8 mouse cellular contexts compared by ENCODE assay signal in the genomic region with DNA sequence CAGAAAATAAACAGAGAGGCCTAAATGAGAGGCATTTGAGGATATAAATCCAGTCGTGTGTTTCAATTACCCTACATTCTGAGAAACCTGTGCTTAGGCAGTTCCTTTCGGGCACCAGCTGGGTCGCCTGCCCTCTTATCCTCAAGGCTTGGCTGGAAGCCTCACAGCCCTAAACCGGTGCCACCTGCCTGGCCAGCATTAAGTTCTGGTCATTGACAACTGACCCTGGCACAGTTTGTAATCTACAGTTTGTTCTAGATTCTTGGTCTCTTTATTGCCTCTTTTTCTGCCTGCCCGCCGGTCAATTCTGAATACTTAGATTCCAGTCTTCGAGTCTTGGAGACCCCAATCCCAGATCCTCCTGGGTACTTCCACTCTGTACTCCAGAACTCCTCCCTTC. TPM values are rescaled to one million over a fixed set of nuclear protein-coding genes. Genes with fewer than 3 reads are reported as not detected.
DNase-seq lines count a peak whose midpoint lies in the region; ATAC-seq lines count a peak whose summit lies in the region.

No protein-coding gene starts in this region.

- H3K27me3 ChIP-seq in embryonic facial prominence, embryonic 14.5 days (replicated peaks; ENCODE audit: control insufficient read depth, insufficient read depth, low read length) = no peaks in the 10 kb centered on the region
- no peaks in the 10 kb centered on the region for H3K27me3 ChIP-seq in midbrain, embryonic 10.5 days (ENCODE audit: low read depth, poor library complexity, severe bottlenecking)

- 13% methylated on average over 7 of the region's 7 CpGs for WGBS in embryonic facial prominence, embryonic 14.5 days
- 25% methylated on average over 7 of the region's 7 CpGs for WGBS in midbrain, embryonic 10.5 days

- no peak for ATAC-seq in embryonic facial prominence, embryonic 14.5 days (ENCODE audit: low read depth)

- DNase-seq in lung, adult 18-20 months = peak; percentile 59 to 65
- no peak for DNase-seq in lung, postnatal 25 days (ENCODE audit: low spot score)
- DNase-seq in embryonic facial prominence, embryonic 14.5 days (ENCODE audit: low spot score) = no peak
- peak; percentile 64 for DNase-seq in kidney, adult 18-20 months
- no peak for DNase-seq in midbrain, embryonic 10.5 days (ENCODE audit: low spot score)
- DNase-seq in yolk sac, embryonic 10.5 days (ENCODE audit: low spot score) = no peak
- DNase-seq in adrenal gland, postnatal 14 days = no peak
- DNase-seq in layer of hippocampus, adult 18-20 months (ENCODE audit: low spot score in 2 of 2) = no peak

- 0 out of 2 replicates have a peak, but pooled peaks cover 4% of the 10 kb centered on the region for H3K36me3 ChIP-seq in embryonic facial prominence, embryonic 14.5 days (ENCODE audit: control insufficient read depth, insufficient read depth, low read length)
- peaks cover 6% of the 10 kb centered on the region; the same call in 1 of the 2 replicates for H3K36me3 ChIP-seq in midbrain, embryonic 10.5 days

- no peaks in the 10 kb centered on the region for H3K9me3 ChIP-seq in embryonic facial prominence, embryonic 14.5 days (ENCODE audit: control insufficient read depth, low read length)
- no peaks in the 10 kb centered on the region for H3K9me3 ChIP-seq in midbrain, embryonic 10.5 days (replicated peaks)

- peak overlapping the region; percentile 63 for H3K4me2 ChIP-seq in embryonic facial prominence, embryonic 14.5 days (ENCODE audit: low read depth, low read length)

- H3K4me3 ChIP-seq in embryonic facial prominence, embryonic 14.5 days (ENCODE audit: low read depth, low read length) = peak overlapping the region; percentile 69
- H3K4me3 ChIP-seq in midbrain, embryonic 10.5 days = peak overlapping the region; percentile 90

- H3K4me1 ChIP-seq in embryonic facial prominence, embryonic 14.5 days (ENCODE audit: control insufficient read depth, insufficient read depth, low read length) = peaks cover 5% of the 10 kb centered on the region; the same call in 1 of the 2 replicates
- peaks cover 40% of the 10 kb centered on the region for H3K4me1 ChIP-seq in midbrain, embryonic 10.5 days

- peak overlapping the region; percentile 80 for H3K9ac ChIP-seq in embryonic facial prominence, embryonic 14.5 days (ENCODE audit: low read depth, low read length)

- H3K27ac ChIP-seq in embryonic facial prominence, embryonic 14.5 days (replicated peaks; ENCODE audit: low read depth, low read length) = peak overlapping the region; percentile 79; the same call in 1 of the 2 replicates
- H3K27ac ChIP-seq in midbrain, embryonic 10.5 days (replicated peaks) = peak overlapping the region; percentile 91

RNA-seq across cellular contexts. Expression of a gene that starts 10.7 kb away (rescaled TPM):
- 28.2 and 31.0 TPM in 2 replicates for polyA plus RNA-seq in embryonic facial prominence, embryonic 14.5 days (2014; fragmentation: Nextera tagmentation; extraction: Ambion mirVana)
- polyA plus RNA-seq in midbrain, embryonic 10.5 days (2016; fragmentation: Nextera tagmentation; extraction: Ambion mirVana) = 25.6 and 27.9 TPM in 2 replicates
- total RNA-seq in adrenal gland, postnatal 14 days (2021) = 16.2 and 35.8 TPM in 2 replicates
- 1 to 10 TPM; 8.5 to 9.9 TPM for total RNA-seq in layer of hippocampus, adult 18-20 months (2021)

RNA-seq across cellular contexts. Expression of a gene that starts 19.6 kb away (rescaled TPM):
- polyA plus RNA-seq in embryonic facial prominence, embryonic 14.5 days (2014; fragmentation: Nextera tagmentation; extraction: Ambion mirVana) = 67.4 and 82.3 TPM in 2 replicates
- 119 and 132 TPM in 2 replicates for polyA plus RNA-seq in midbrain, embryonic 10.5 days (2016; fragmentation: Nextera tagmentation; extraction: Ambion mirVana)
- 67.4 and 79.7 TPM in 2 replicates for total RNA-seq in adrenal gland, postnatal 14 days (2021)
- 100 to 1,000 TPM; 119 to 123 TPM for total RNA-seq in layer of hippocampus, adult 18-20 months (2021)

RNA-seq across cellular contexts. Expression of a gene that starts 27.6 kb away (rescaled TPM):
- polyA plus RNA-seq in embryonic facial prominence, embryonic 14.5 days (2014; fragmentation: Nextera tagmentation; extraction: Ambion mirVana) = 21.7 and 28.3 TPM in 2 replicates
- 26.7 and 33.6 TPM in 2 replicates for polyA plus RNA-seq in midbrain, embryonic 10.5 days (2016; fragmentation: Nextera tagmentation; extraction: Ambion mirVana)
- total RNA-seq in adrenal gland, postnatal 14 days (2021) = 29.8 and 39.3 TPM in 2 replicates
- 10 to 100 TPM; 16.6 to 19.4 TPM for total RNA-seq in layer of hippocampus, adult 18-20 months (2021)

RNA-seq across cellular contexts. Expression of a gene that starts 46.9 kb away (rescaled TPM):
- polyA plus RNA-seq in embryonic facial prominence, embryonic 14.5 days (2014; fragmentation: Nextera tagmentation; extraction: Ambion mirVana) = 57.9 and 64.3 TPM in 2 replicates
- polyA plus RNA-seq in midbrain, embryonic 10.5 days (2016; fragmentation: Nextera tagmentation; extraction: Ambion mirVana) = 25.6 and 29.2 TPM in 2 replicates
- 105 and 106 TPM in 2 replicates for total RNA-seq in adrenal gland, postnatal 14 days (2021)
- 10 to 100 TPM; 14.9 to 16.7 TPM for total RNA-seq in layer of hippocampus, adult 18-20 months (2021)

RNA-seq across cellular contexts. Expression of a gene that starts 47.5 kb away (rescaled TPM):
- polyA plus RNA-seq in embryonic facial prominence, embryonic 14.5 days (2014; fragmentation: Nextera tagmentation; extraction: Ambion mirVana) = 0.33 and 0.45 TPM in 2 replicates
- 0.94 and 2.1 TPM in 2 replicates for polyA plus RNA-seq in midbrain, embryonic 10.5 days (2016; fragmentation: Nextera tagmentation; extraction: Ambion mirVana)
- total RNA-seq in adrenal gland, postnatal 14 days (2021) = not detected in 2 replicates
- 1 to 10 TPM; 1.5 to 1.8 TPM for total RNA-seq in layer of hippocampus, adult 18-20 months (2021)

Comparison
In these comparisons a context has a peak if more than half of its experiments do, and no peak if none do; other contexts are left out.
1. DNase-seq: peak in lung, adult 18-20 months (2 of 2) and kidney, adult 18-20 months (single experiment); none in lung, postnatal 25 days (single experiment), embryonic facial prominence, embryonic 14.5 days (single experiment), midbrain, embryonic 10.5 days (single experiment), yolk sac, embryonic 10.5 days (single experiment), adrenal gland, postnatal 14 days (single experiment) and layer of hippocampus, adult 18-20 months (0 of 2).